Mouse (Mus musculus) heart, embryonic 12.5 days (tissue): ENCODE data around the gene Zc3h8. TPM values are rescaled to one million over a fixed set of nuclear protein-coding genes. Genes with fewer than 3 reads are reported as not detected.

Experiments
- ATAC-seq: fragments of 200-750 bp; cut with Nextera tagmentation; 2 replicates; pipeline ENCODE4 v1.8.0; 2017; ENCODE audit warnings: moderate TSS enrichment, moderate library complexity; ENCODE audit not compliant: insufficient number of reproducible peaks, low FRiP score
- H3K27ac ChIP-seq: fragments of 300-500 bp; sonication (generic); 2 replicates; pipeline ENCODE4 v1.5.1; 2016; ENCODE audit warnings: mild to moderate bottlenecking, moderate library complexity; ENCODE audit not compliant: poor library complexity, severe bottlenecking
- H3K27me3 ChIP-seq: fragments of 300-500 bp; sonication (generic); replicated peaks from 2 replicates; pipeline ENCODE4 v1.6.1; 2016; ENCODE audit warnings: mild to moderate bottlenecking, moderate library complexity
- H3K36me3 ChIP-seq: fragments of 300-500 bp; sonication (generic); 2 replicates; pipeline ENCODE4 v1.6.1; 2016; ENCODE audit warnings: mild to moderate bottlenecking, moderate library complexity
- H3K4me1 ChIP-seq: fragments of 300-500 bp; sonication (generic); replicated peaks from 2 replicates; pipeline ENCODE4 v1.6.1; 2016; ENCODE audit warnings: mild to moderate bottlenecking
- H3K4me2 ChIP-seq: fragments of 300-500 bp; sonication (generic); 2 replicates; pipeline ENCODE4 v1.6.1; 2016; ENCODE audit warnings: mild to moderate bottlenecking, moderate library complexity
- H3K4me3 ChIP-seq: fragments of 300-500 bp; sonication (generic); 2 replicates; pipeline ENCODE4 v1.5.1; 2016; ENCODE audit warnings: mild to moderate bottlenecking
- H3K9ac ChIP-seq: fragments of 300-500 bp; sonication (generic); 2 replicates; pipeline ENCODE4 v1.6.1; 2016; ENCODE audit warnings: mild to moderate bottlenecking, moderate library complexity
- H3K9me3 ChIP-seq: fragments of 300-500 bp; sonication (generic); replicated peaks from 2 replicates; pipeline ENCODE4 v1.6.1; 2016; ENCODE audit warnings: mild to moderate bottlenecking, moderate library complexity
- WGBS: fragments of 180-500 bp; shearing (Covaris S2); methylation state at CpG from one replicate; pipeline ENCODE4 v1.1.7; 2016; 5-methylcytosine and 5-hydroxymethylcytosine counted together
- polyA plus RNA-seq: library from polyadenylated mRNA; unstranded; fragments of >200 nt; fragmentation: Nextera tagmentation; extraction: Ambion mirVana; gene quantifications from 2 replicates; pipeline ENCODE4 v1.2.1, GENCODE M21; 2016

The Zc3h8 gene
- polyA plus RNA-seq, 1 experiment from 2014 or later = 7.5 TPM

DNA sequence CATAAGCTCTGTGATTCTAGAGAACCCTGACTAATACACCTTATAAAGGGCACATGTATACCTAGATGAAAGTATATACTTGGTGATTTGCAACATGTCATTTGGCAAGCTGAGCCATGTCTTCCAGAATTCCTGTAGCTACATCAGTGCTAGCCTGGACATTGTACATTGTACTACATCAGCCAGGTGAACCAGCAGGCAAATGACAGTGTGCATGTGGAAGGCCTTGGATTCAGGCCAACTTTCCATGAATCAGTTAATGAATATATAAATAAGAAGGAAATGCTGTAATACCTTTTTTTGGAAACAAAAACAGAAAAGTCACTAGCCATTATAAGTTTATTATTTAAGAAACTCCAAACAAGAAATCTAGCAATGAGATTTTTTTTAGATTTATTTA is 10.3 kb upstream of the Zc3h8 start:
- Histone ChIP-seq H3K4me2 (no peak overlapping the region), H3K36me3 (no peaks in the 10 kb centered on the region), H3K9me3 (no peaks in the 10 kb centered on the region), H3K4me1 (no peaks in the 10 kb centered on the region), H3K9ac (no peak overlapping the region), H3K27ac (no peak overlapping the region), H3K4me3 (no peak overlapping the region), H3K27me3 (no peaks in the 10 kb centered on the region)
- ATAC-seq = no peak

DNA sequence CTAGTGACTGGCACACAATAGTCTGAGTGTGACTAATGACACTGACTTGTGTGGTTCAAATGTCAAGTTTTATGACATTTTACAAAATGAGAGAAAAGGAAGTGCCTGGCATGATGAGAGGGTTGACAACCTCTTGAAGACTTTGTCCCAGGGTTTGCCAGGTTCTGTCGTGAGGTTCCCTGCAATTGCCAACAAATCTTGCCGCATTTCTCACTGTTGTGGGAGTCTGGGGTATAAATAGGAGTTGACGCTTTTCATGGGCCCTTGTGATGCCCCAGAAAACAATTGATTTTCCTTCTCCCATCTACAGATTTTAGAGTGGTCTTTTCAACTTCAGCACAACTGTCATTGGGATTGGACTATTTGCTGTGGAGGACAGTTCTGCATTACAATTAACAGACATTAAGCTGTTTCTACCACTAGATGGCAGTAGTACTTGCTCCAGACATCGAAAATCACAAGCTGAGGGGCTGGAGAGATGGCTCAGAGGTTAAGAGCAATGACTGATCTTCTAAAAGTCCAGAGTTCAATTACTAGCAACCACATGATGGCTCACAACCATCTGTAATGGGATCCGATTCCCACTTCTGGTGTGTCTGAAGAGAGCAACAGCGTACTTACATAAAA is 4.2 kb upstream of the Zc3h8 start:
- 34% methylated on average over 6 of the region's 6 CpGs for WGBS
- Histone ChIP-seq H3K4me1 (peaks cover under 1% of the 10 kb centered on the region; the same call in 1 of the 2 replicates), H3K9ac (no peak overlapping the region), H3K4me3 (no peak overlapping the region), H3K36me3 (no peaks in the 10 kb centered on the region), H3K27me3 (peaks cover 14% of the 10 kb centered on the region; the same call in 1 of the 2 replicates), H3K9me3 (no peaks in the 10 kb centered on the region), H3K27ac (no peak overlapping the region), H3K4me2 (no peak overlapping the region)
- ATAC-seq = no peak

DNA sequence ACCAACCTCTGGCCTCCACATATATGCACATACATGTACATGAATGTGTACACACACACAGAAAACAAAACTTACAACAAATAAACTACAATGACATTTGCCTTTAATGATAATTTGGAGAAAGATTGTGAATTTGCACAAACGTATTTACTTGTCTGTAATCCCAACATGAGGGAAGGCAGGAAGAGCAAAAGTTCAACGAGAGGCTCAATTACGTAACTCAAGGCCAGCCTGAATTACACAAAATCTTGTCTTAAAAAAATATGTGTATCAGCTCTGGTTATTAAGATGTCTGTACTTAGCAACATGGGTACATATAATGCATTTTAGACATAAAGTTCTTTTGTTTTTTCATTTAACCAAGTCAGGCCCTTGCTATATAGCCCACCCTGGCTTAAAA is 7.6 kb downstream of the Zc3h8 start:
- no peaks in the 10 kb centered on the region for H3K9me3 ChIP-seq
- no peak overlapping the region for H3K4me2 ChIP-seq
- WGBS = 77% methylated on average over 3 of the region's 3 CpGs
- peaks cover 34% of the 10 kb centered on the region for H3K36me3 ChIP-seq
- no peak overlapping the region for H3K4me3 ChIP-seq
- no peak overlapping the region for H3K27ac ChIP-seq
- no peak for ATAC-seq
- H3K4me1 ChIP-seq = no peaks in the 10 kb centered on the region
- H3K27me3 ChIP-seq = no peaks in the 10 kb centered on the region
- H3K9ac ChIP-seq = no peak overlapping the region

DNA sequence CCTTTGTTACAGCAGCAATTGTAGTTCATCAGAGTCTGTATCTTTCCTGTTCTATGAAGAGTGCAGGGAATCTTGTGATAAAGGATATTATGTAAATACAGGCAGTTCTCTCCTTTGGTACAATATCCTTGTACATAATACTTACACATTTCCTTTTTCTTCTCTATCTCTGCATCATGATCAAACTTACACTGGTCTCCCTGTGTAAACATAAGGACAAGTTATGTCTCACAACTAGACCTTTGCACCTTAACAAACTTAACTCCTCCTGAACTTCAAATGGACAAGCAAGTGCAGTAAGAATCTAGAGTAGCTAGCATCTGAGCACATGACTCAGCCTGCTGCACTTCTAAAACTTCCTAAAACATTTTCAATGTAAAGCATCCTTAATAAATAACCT is 13.2 kb downstream of the Zc3h8 start:
- Histone ChIP-seq H3K36me3 (peaks cover 42% of the 10 kb centered on the region), H3K9ac (no peak overlapping the region), H3K4me2 (no peak overlapping the region), H3K9me3 (no peaks in the 10 kb centered on the region), H3K27me3 (no peaks in the 10 kb centered on the region), H3K27ac (no peak overlapping the region), H3K4me1 (no peaks in the 10 kb centered on the region), H3K4me3 (no peak overlapping the region)
- no peak for ATAC-seq

DNA sequence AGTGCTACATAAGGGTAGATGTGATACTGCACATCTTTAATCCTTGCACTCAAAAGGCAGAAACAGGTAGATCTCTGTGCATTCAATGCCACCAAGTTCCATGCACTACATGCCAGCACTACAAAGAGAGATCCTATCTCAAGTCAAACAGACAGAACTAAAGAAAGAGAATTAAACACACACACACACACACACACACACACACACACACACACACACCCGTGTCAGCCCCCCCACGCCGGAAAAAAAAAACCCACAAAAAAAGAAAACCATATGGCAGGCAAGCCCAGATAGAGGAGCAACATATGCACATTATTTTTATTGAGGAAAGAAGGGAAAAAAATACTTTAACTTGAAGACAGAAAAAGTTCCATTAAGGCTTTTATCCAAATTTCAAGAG is 15.4 kb downstream of the Zc3h8 start:
- H3K9ac ChIP-seq = no peak overlapping the region
- no peak overlapping the region for H3K4me3 ChIP-seq
- 87% methylated on average over 3 of the region's 3 CpGs for WGBS
- no peak overlapping the region for H3K4me2 ChIP-seq
- H3K9me3 ChIP-seq = no peaks in the 10 kb centered on the region
- H3K27me3 ChIP-seq = no peaks in the 10 kb centered on the region
- H3K36me3 ChIP-seq = peaks cover 49% of the 10 kb centered on the region
- no peaks in the 10 kb centered on the region for H3K4me1 ChIP-seq
- ATAC-seq = no peak
- no peak overlapping the region for H3K27ac ChIP-seq

DNA sequence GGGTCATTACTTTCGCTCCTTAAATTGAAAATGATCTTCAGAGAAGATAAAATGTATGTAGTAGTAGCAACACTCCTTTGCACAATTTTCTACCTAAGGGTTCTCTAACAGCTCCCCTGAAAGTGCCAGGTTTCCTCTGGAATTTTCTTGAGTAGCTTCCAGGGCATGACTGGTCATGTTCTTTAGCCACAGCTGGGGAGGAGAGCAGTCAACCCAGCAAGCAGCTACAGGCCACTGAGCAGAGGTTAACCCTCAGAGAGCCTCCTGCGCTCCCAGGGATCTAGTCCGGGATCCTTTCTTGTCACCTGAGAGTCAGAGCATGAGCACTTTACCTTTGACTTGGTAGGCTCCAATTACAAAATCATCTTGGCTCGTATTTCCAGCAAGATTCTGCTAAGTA is 19.1 kb downstream of the Zc3h8 start:
- Histone ChIP-seq H3K27me3 (no peaks in the 10 kb centered on the region), H3K4me3 (no peak overlapping the region), H3K27ac (no peak overlapping the region), H3K4me1 (no peaks in the 10 kb centered on the region), H3K36me3 (peaks cover 32% of the 10 kb centered on the region), H3K4me2 (no peak overlapping the region), H3K9me3 (no peaks in the 10 kb centered on the region), H3K9ac (no peak overlapping the region)
- no peak for ATAC-seq
- 90% methylated on average over 4 of the region's 4 CpGs for WGBS

DNA sequence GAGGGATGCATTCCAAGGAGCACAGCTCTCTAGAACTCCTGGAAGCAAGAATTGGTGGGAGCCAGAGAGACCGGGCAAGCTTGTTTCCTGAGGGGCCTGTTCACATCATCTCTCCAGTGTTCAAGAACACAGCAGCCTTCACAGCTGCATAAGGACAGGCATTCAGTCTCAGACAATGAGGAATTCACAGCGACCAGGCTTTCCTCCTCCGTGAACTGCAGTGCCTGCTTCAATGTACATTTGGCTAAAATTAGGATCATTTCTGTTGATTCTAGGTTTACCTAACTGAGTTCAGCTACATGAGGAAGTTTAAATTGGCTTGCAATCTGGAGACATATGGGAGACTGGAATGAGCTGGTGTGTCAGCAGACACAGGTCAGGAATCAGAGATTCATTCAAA is 27.3 kb downstream of the Zc3h8 start:
- Histone ChIP-seq H3K4me1 (no peaks in the 10 kb centered on the region), H3K36me3 (no peaks in the 10 kb centered on the region), H3K4me2 (no peak overlapping the region), H3K4me3 (no peak overlapping the region), H3K9ac (no peak overlapping the region), H3K27me3 (no peaks in the 10 kb centered on the region), H3K9me3 (no peaks in the 10 kb centered on the region), H3K27ac (no peak overlapping the region)
- 62% methylated on average over 3 of the region's 3 CpGs for WGBS
- no peak for ATAC-seq

DNA sequence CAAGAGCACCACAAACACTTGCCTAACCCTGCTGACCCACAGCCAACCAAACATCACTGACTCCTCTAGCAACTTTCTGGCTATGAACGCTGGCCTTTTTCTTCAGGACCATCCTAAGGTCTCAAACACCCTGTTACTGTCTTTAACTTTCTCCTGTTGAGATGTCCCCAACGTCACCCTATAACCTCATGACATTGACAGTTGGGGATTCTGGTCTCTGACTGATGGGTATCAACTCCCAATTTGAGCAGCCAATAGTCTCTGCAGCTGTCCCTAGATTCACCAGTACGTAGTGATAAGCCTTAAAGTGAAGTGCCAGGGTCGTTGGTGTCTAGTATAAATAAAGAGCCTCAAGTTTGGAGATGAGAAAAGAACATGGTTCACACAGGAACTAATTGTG is 28.9 kb downstream of the Zc3h8 start:
- WGBS = 69% methylated on average over 4 of the region's 4 CpGs
- Histone ChIP-seq H3K4me3 (no peak overlapping the region), H3K9ac (no peak overlapping the region), H3K4me2 (no peak overlapping the region), H3K9me3 (no peaks in the 10 kb centered on the region), H3K27me3 (no peaks in the 10 kb centered on the region), H3K36me3 (no peaks in the 10 kb centered on the region), H3K4me1 (no peaks in the 10 kb centered on the region), H3K27ac (no peak overlapping the region)
- no peak for ATAC-seq

DNA sequence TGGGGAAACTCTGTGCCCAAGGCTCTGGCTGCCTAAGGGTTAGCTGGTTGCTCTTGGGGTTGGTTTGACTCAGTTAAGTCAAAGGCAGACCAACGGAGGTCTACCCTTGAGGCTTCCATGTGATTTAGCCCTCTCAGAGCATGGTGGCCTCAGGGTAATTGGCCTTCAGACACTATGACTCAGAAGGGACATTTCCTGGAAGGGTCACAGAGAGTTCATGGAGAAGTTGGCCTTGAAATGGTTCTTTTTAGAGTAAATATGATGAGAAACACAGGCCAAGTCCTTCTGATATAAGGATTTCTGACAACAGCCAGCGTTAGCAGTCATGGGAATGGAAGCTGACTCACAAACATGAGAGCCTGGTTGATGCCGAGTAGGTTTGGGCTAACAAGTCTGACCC is 40.2 kb downstream of the Zc3h8 start:
- WGBS = 71% methylated on average over 3 of the region's 3 CpGs
- H3K9me3 ChIP-seq = peaks cover 8% of the 10 kb centered on the region; the same call in 1 of the 2 replicates
- H3K9ac ChIP-seq = no peak overlapping the region
- no peaks in the 10 kb centered on the region for H3K27me3 ChIP-seq
- H3K27ac ChIP-seq = no peak overlapping the region
- H3K4me1 ChIP-seq = no peaks in the 10 kb centered on the region
- no peaks in the 10 kb centered on the region for H3K36me3 ChIP-seq
- no peak for ATAC-seq
- no peak overlapping the region for H3K4me3 ChIP-seq
- H3K4me2 ChIP-seq = no peak overlapping the region

DNA sequence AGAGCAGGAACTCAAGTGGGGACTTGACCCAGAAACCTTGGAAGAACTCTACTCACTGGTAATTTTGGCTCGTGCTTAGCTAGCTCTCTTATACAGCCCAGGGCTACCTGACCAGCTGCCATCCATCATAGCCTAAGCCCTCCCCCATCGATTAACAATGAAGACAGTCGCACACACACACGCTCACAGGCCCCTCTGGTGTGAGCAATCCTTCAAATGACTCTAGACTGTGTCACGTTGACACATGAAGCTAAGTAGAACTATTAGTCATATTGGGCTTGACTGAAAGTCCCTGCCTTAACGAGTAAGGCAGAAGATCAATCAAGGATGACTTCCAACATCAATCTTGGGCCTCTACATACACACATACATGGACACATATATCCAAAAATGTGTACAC is 41.0 kb downstream of the Zc3h8 start:
- no peak overlapping the region for H3K27ac ChIP-seq
- H3K4me3 ChIP-seq = no peak overlapping the region
- H3K9ac ChIP-seq = no peak overlapping the region
- no peaks in the 10 kb centered on the region for H3K36me3 ChIP-seq
- H3K4me1 ChIP-seq = no peaks in the 10 kb centered on the region
- no peak for ATAC-seq
- WGBS = 74% methylated on average over 6 of the region's 6 CpGs
- H3K4me2 ChIP-seq = no peak overlapping the region
- no peaks in the 10 kb centered on the region for H3K27me3 ChIP-seq
- peaks cover 8% of the 10 kb centered on the region; the same call in 1 of the 2 replicates for H3K9me3 ChIP-seq

DNA sequence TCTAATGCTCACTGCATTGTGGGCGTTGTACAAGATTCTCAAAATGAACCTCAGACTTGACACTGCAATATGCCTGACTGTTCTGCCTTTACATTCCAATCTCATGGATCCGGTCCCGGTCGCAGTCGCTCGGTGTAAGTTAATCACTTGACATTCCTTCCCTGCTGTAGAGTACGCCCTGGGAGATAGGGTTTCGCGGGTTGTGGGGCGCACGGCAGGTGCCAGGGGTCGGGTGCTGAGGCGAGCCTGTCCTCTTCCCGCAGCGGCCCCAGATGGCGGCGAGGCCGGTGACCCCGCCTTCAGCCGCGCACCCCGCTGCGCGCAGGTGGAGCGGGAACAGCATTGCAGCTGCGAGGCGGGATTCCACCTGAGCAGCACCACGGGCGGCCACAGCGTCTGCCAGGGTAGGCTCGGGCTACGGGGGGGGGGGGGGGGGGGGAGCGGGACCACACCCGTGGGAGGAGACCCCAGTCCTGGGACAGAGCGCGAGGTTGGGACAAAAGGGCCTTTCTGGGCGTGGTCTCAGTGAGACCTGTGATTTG is 51.6 kb downstream of the Zc3h8 start:
- H3K9me3 ChIP-seq = no peaks in the 10 kb centered on the region
- peak overlapping the region; percentile 49 for H3K4me3 ChIP-seq
- H3K9ac ChIP-seq = peak overlapping the region; percentile 60; the same call in 1 of the 2 replicates
- WGBS = 4% methylated on average over 37 of the region's 37 CpGs
- ATAC-seq = 0 out of 2 replicates have a peak, but pooled peaks have one; percentile 22
- peak overlapping the region; percentile 86 for H3K4me2 ChIP-seq
- no peaks in the 10 kb centered on the region for H3K36me3 ChIP-seq
- H3K27me3 ChIP-seq = peaks cover 15% of the 10 kb centered on the region; the same call in 1 of the 2 replicates
- no peak overlapping the region for H3K27ac ChIP-seq
- peaks cover 13% of the 10 kb centered on the region for H3K4me1 ChIP-seq
